Mouse (Mus musculus): ENCODE data around the gene Tex19.1.

DNA sequence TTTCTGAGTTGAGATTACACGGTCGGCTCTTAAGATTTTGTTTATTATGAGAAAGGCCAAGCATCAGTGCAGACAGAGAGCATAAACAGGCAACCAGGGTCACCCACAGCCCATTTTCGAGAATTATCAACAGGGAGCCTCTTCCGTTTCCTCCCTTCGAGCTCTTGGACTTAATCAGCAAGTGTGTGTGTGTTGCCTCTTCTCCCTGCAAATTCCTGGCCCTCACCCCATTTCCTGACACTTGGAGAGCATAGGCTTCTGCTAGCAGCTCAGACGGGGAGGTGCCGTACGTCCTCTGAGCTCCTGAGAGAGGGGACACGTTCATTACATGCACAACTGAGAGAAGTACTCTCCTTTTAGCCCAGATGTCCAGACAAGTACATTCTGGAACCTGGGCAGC is 37.9 kb upstream of the Tex19.1 start:
- no peak for TF ChIP-seq GATA1 (IDR thresholded peaks at IDR 0.05; ENCODE audit: borderline replicate concordance, low read length)
- no peak for TF ChIP-seq FLI1 (IDR thresholded peaks at IDR 0.05; ENCODE audit: low read length)

Measured in megakaryocyte, embryonic 14.5 days (primary cell).